Mouse (Mus musculus): Measurements from ENCODE around the gene Rabgap1.

GRCm38 (mm10) chr2:37570703-37571102 is 127.6 kb downstream of the Rabgap1 start:
- TF ChIP-seq CTCF (IDR thresholded peaks at IDR 0.05; ENCODE audit: insufficient read depth, low read length) (no peak), POLR2A (IDR thresholded peaks at IDR 0.05; ENCODE audit: borderline replicate concordance, extremely low read depth, low read depth, low read length) (no peak)

All from lung, adult 2 months (tissue).